ENCODE assay signal across 9 mouse cellular contexts in the genomic region with DNA sequence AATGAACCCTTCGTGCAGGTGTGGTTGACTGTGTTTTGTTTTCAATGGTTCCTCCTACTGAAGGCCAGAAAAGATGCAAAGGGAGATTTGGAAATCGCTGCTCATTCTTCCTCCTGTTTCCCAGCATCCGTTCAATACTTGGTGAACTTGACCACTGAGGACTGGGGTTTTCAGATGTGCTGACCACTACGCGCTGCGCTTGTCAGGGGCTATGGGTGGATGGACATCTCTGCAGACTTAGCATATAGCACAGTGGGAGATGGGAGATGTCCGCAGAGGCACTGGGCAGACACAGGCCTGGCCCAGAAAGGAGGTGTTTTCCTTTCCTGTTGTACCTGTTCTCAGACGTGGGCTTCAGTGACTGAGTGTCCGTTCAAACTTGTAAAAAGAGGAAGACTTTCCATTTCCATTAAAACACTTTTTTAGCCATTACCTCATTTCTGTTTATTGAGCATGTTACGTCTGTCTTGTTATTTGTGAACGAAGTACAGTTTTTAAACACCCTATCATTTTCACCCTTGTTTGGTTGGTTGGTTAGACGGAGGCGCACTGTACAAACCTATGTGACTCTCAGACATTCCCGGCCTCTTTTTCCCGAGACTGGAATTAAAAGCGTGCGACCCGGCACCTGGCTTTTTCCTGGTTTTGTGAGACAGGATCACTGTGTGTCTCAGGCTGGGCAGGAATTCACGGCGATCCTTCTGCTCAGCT. TPM values are rescaled to one million over a fixed set of nuclear protein-coding genes. Genes with fewer than 3 reads are reported as not detected.
DNase-seq lines count a peak whose midpoint lies in the region; ATAC-seq and TF ChIP-seq lines count a peak whose summit lies in the region.
"Had no signal": no experiment of that assay in that cellular context is flagged by ENCODE, and none has a peak within 500 bp of the region (broad histone marks: within the 10 kb centered on the region; RNA-seq: fewer than 3 reads in every experiment).

No protein-coding gene starts in this region.

- peak overlapping the region; percentile 35 for H3K27ac ChIP-seq in bone marrow, adult 2 months (ENCODE audit: control insufficient read depth, insufficient read depth, low read depth, low read length, poor library complexity)

- H3K4me3 ChIP-seq in bone marrow, adult 2 months (replicated peaks; ENCODE audit: control insufficient read depth, low read depth, low read length) = peak overlapping the region; percentile 84
- peak overlapping the region; percentile 96 for H3K4me3 ChIP-seq in megakaryocyte, embryonic 14.5 days (replicated peaks)

- H3K9me3 ChIP-seq in megakaryocyte, embryonic 14.5 days = no peaks in the 10 kb centered on the region

- TF ChIP-seq CTCF in bone marrow, adult 2 months (IDR thresholded peaks at IDR 0.05; ENCODE audit: control insufficient read depth, insufficient read depth, low read length) = no peak

- peaks cover 45% of the 10 kb centered on the region for H3K36me3 ChIP-seq in megakaryocyte, embryonic 14.5 days (replicated peaks; ENCODE audit: low read length)

- DNase-seq in heart, adult 11 months = peak; percentile 92
- DNase-seq in heart, postnatal 14 days = no peak
- DNase-seq in thymus, postnatal 14 days = no peak
- no peak for DNase-seq in gastrocnemius, adult 18-20 months (ENCODE audit: low spot score)
- DNase-seq in spleen, postnatal 36 days (ENCODE audit: low spot score in 2 of 2) = no peak

- ATAC-seq in hematopoietic stem cell, adult 5-6 weeks (replicated peaks in 1 of 2; ENCODE audit: insufficient read depth in 1 of 2, low FRiP score in 2 of 2, low TSS enrichment in 1 of 2, low read depth in 1 of 2, poor library complexity in 2 of 2, severe bottlenecking in 2 of 2) = peak; percentile 9 to 57; a peak in 3 of 4 replicates

- TF ChIP-seq POLR2A in bone marrow, adult 2 months (IDR thresholded peaks at IDR 0.05; ENCODE audit: borderline replicate concordance, control insufficient read depth, low read depth, low read length) = no peak

- WGBS in bone marrow, adult 2 months = 28% methylated on average over 20 of the region's 20 CpGs

- intact Hi-C loops in heart, postnatal 14 days (cut with DNase I) = no loop called here

- H3K27me3 ChIP-seq in megakaryocyte, embryonic 14.5 days (replicated peaks) = no peaks in the 10 kb centered on the region

- no peaks in the 10 kb centered on the region; the same call in 1 of the 2 replicates for H3K4me1 ChIP-seq in bone marrow, adult 2 months (ENCODE audit: control insufficient read depth, insufficient read depth, low read length)
- peaks cover 33% of the 10 kb centered on the region for H3K4me1 ChIP-seq in megakaryocyte, embryonic 14.5 days

RNA-seq across cellular contexts. Expression of gene Mtg2, which starts 0.5 kb away (rescaled TPM):
- 10 to 100 TPM; 18.7 to 19.7 TPM for total RNA-seq in heart, postnatal 14 days (2021)
- polyA plus RNA-seq in bone marrow, adult 2 months (2011; ENCODE audit: insufficient read depth, insufficient read length, low replicate concordance, missing spikeins) = 3.5 and 8.2 TPM in 2 replicates
- 17.3 and 22.5 TPM in 2 replicates for total RNA-seq in hematopoietic stem cell, adult 5-6 weeks (2017)
- polyA plus RNA-seq in megakaryocyte, embryonic 14.5 days (2012; ENCODE audit: insufficient read depth, low replicate concordance) = 2.3 and 13.9 TPM in 2 replicates
- 10 to 100 TPM; 15.0 to 15.3 TPM for total RNA-seq in gastrocnemius, adult 18-20 months (2021)

RNA-seq across cellular contexts. Expression of gene Ss18l1, which starts 27.6 kb away (rescaled TPM):
- total RNA-seq in heart, postnatal 14 days (2021) = 1 to 10 TPM; 2.9 to 3.3 TPM
- polyA plus RNA-seq in bone marrow, adult 2 months (2011; ENCODE audit: insufficient read depth, insufficient read length, low replicate concordance, missing spikeins) = 1.4 and 1.9 TPM in 2 replicates
- total RNA-seq in hematopoietic stem cell, adult 5-6 weeks (2017) = 3.6 and 4.4 TPM in 2 replicates
- 0.54 and 0.75 TPM in 2 replicates for polyA plus RNA-seq in megakaryocyte, embryonic 14.5 days (2012; ENCODE audit: insufficient read depth, low replicate concordance)
- 1 to 10 TPM; 1.8 to 2.0 TPM for total RNA-seq in gastrocnemius, adult 18-20 months (2021)

RNA-seq across cellular contexts. Expression of gene Psma7, which starts 27.7 kb away (rescaled TPM):
- total RNA-seq in heart, postnatal 14 days (2021) = 100 to 1,000 TPM; 167 to 177 TPM
- polyA plus RNA-seq in bone marrow, adult 2 months (2011; ENCODE audit: insufficient read depth, insufficient read length, low replicate concordance, missing spikeins) = 81.3 and 149 TPM in 2 replicates
- total RNA-seq in hematopoietic stem cell, adult 5-6 weeks (2017) = 301 and 338 TPM in 2 replicates
- polyA plus RNA-seq in megakaryocyte, embryonic 14.5 days (2012; ENCODE audit: insufficient read depth, low replicate concordance) = 52.5 and 97.9 TPM in 2 replicates
- 100 to 1,000 TPM; 147 to 149 TPM for total RNA-seq in gastrocnemius, adult 18-20 months (2021)

RNA-seq across cellular contexts. Expression of gene Hrh3, which starts 34.4 kb away (rescaled TPM):
- total RNA-seq in heart, postnatal 14 days (2021) = not detected
- not detected in 2 replicates for polyA plus RNA-seq in bone marrow, adult 2 months (2011; ENCODE audit: insufficient read depth, insufficient read length, low replicate concordance, missing spikeins)
- not detected in 2 replicates for total RNA-seq in hematopoietic stem cell, adult 5-6 weeks (2017)
- not detected in 2 replicates for polyA plus RNA-seq in megakaryocyte, embryonic 14.5 days (2012; ENCODE audit: insufficient read depth, low replicate concordance)
- not detected for total RNA-seq in gastrocnemius, adult 18-20 months (2021)
- total RNA-seq: heart, postnatal 10 days had no signal

RNA-seq across cellular contexts. Expression of gene Lsm14b, which starts 45.1 kb away (rescaled TPM):
- total RNA-seq in heart, postnatal 14 days (2021) = 10 to 100 TPM; 57.3 to 61.8 TPM
- polyA plus RNA-seq in bone marrow, adult 2 months (2011; ENCODE audit: insufficient read depth, insufficient read length, low replicate concordance, missing spikeins) = 19.9 and 37.9 TPM in 2 replicates
- total RNA-seq in hematopoietic stem cell, adult 5-6 weeks (2017) = 40.8 and 47.7 TPM in 2 replicates
- 17.3 and 46.0 TPM in 2 replicates for polyA plus RNA-seq in megakaryocyte, embryonic 14.5 days (2012; ENCODE audit: insufficient read depth, low replicate concordance)
- 10 to 100 TPM; 44.0 to 47.6 TPM for total RNA-seq in gastrocnemius, adult 18-20 months (2021)
